Mouse (Mus musculus) hindbrain, embryonic 13.5 days (tissue): ENCODE data around the gene D10Jhu81e. TPM values are rescaled to one million over a fixed set of nuclear protein-coding genes. Genes with fewer than 3 reads are reported as not detected.

Experiments used
- ATAC-seq: fragments of 200-750 bp; cut with Nextera tagmentation; 2 replicates; pipeline ENCODE4 v1.8.0; 2017; ENCODE audit warnings: moderate TSS enrichment; ENCODE audit not compliant: low FRiP score
- H3K27ac ChIP-seq: fragments of 300-500 bp; sonication (generic); 2 replicates; pipeline ENCODE4 v1.5.1; 2015; ENCODE audit warnings: inconsistent platforms, mild to moderate bottlenecking, moderate library complexity
- H3K27me3 ChIP-seq: fragments of 300-500 bp; sonication (generic); 2 replicates; pipeline ENCODE4 v1.6.1; 2015; ENCODE audit warnings: mild to moderate bottlenecking, inconsistent platforms
- H3K36me3 ChIP-seq: fragments of 300-500 bp; sonication (generic); 2 replicates; pipeline ENCODE4 v1.6.1; 2015; ENCODE audit warnings: mild to moderate bottlenecking, inconsistent platforms
- H3K4me1 ChIP-seq: fragments of 300-500 bp; sonication (generic); replicated peaks from 2 replicates; pipeline ENCODE4 v1.6.1; 2015; ENCODE audit warnings: inconsistent platforms
- H3K4me2 ChIP-seq: fragments of 300-500 bp; sonication (generic); 2 replicates; pipeline ENCODE4 v1.6.1; 2015; ENCODE audit warnings: inconsistent platforms, mild to moderate bottlenecking, moderate library complexity
- H3K4me3 ChIP-seq: fragments of 300-500 bp; sonication (generic); 2 replicates; pipeline ENCODE4 v1.5.1; 2015; ENCODE audit warnings: mild to moderate bottlenecking, inconsistent platforms
- H3K9ac ChIP-seq: fragments of 300-500 bp; sonication (generic); 2 replicates; pipeline ENCODE4 v1.6.1; 2015; ENCODE audit warnings: mild to moderate bottlenecking, inconsistent platforms
- H3K9me3 ChIP-seq: fragments of 300-500 bp; sonication (generic); 2 replicates; pipeline ENCODE4 v1.6.1; 2016; ENCODE audit warnings: inconsistent platforms
- WGBS: fragments of 180-500 bp; shearing (Covaris S2); methylation state at CpG from one replicate; pipeline ENCODE4 v1.1.7; 2015; 5-methylcytosine and 5-hydroxymethylcytosine counted together
- polyA plus RNA-seq: library from polyadenylated mRNA; unstranded; fragments of >200 nt; fragmentation: Nextera tagmentation; extraction: Ambion mirVana; gene quantifications from 2 replicates; pipeline ENCODE4 v1.2.1, GENCODE M21; 2015

D10Jhu81e gene
- polyA plus RNA-seq, 1 experiment from 2014 or later = 20.3 TPM

GRCm38 (mm10) chr10:78160369-78161095 is 9.1 kb downstream of the D10Jhu81e start:
- 88% methylated on average over 16 of the region's 16 CpGs for WGBS
- Histone ChIP-seq H3K4me1 (peaks cover 9% of the 10 kb centered on the region), H3K27me3 (no peaks in the 10 kb centered on the region), H3K4me3 (no peak overlapping the region), H3K27ac (no peak overlapping the region), H3K9ac (no peak overlapping the region), H3K9me3 (no peaks in the 10 kb centered on the region), H3K4me2 (no peak overlapping the region), H3K36me3 (peaks cover 49% of the 10 kb centered on the region)
- peak; percentile 57 for ATAC-seq

GRCm38 (mm10) chr10:78159906-78160305 is 9.7 kb downstream of the D10Jhu81e start:
- Histone ChIP-seq H3K4me2 (peak overlapping the region; percentile 50), H3K36me3 (peaks cover 43% of the 10 kb centered on the region), H3K9me3 (no peaks in the 10 kb centered on the region), H3K27ac (no peak overlapping the region), H3K4me3 (no peak overlapping the region; the same call in 1 of the 2 replicates), H3K4me1 (peaks cover 9% of the 10 kb centered on the region), H3K27me3 (no peaks in the 10 kb centered on the region), H3K9ac (peak overlapping the region; percentile 58; the same call in 1 of the 2 replicates)
- ATAC-seq = peak; percentile 74
- WGBS = 4% methylated on average over 7 of the region's 7 CpGs

DNA sequence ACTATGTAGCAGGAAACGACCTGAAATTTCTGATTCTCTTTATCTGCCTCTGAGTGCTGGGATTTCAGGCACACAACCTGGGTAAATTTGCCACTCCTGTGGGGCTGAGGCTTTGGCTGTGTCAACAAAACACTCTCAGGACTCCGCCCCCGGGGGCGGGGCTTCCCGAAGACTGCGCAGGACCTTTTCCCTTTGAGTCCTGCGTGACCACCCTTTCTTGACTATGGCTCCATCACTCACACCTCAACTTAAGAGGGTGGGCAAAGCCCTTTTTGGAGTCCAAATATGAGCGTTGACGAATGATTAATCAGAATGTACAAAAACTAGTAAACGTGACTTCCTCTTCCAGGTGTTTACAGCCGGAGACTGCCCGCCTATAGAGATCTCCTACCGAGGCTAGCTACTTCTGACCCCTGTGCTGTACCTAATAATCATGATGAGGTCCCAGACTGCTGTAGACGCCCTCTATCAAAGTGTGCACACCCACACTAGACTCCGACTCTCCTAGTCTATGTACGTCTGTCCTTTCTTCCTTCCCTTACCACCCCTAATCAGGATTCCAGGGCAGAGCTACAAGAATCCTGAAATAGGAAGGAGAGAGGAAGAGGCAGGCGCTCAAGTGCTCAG is 10.2 kb downstream of the D10Jhu81e start:
- ATAC-seq = peak; percentile 19
- Histone ChIP-seq H3K4me1 (peaks cover 9% of the 10 kb centered on the region), H3K4me3 (no peak overlapping the region; the same call in 1 of the 2 replicates), H3K9ac (peak overlapping the region; percentile 58; the same call in 1 of the 2 replicates), H3K9me3 (no peaks in the 10 kb centered on the region), H3K27me3 (no peaks in the 10 kb centered on the region), H3K36me3 (peaks cover 37% of the 10 kb centered on the region), H3K4me2 (peak overlapping the region; percentile 50), H3K27ac (no peak overlapping the region)
- WGBS = 18% methylated on average over 17 of the region's 17 CpGs

DNA sequence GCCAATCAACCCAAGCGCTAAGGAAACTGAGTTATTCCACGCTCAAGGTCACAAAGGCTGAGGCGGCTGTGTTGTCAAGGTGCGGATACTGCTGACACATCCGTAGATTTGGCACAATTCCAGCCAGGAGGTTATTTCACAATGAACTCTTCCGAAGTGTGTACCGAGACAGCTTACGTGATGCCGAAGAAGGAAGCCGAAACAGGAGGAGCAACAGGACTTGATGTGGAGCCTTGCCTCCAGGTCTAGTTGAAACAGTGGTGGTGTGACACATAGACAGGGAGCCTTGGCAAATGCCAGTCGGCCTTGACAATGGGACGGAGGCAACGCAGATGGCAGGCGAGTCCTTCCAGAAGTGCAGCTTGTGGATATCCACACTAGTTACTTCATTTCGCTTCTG is 11.5 kb downstream of the D10Jhu81e start:
- H3K9me3 ChIP-seq = no peaks in the 10 kb centered on the region
- H3K4me1 ChIP-seq = peaks cover 9% of the 10 kb centered on the region
- 90% methylated on average over 15 of the region's 15 CpGs for WGBS
- ATAC-seq = no peak
- no peak overlapping the region for H3K4me3 ChIP-seq
- no peak overlapping the region for H3K4me2 ChIP-seq
- no peak overlapping the region for H3K9ac ChIP-seq
- peaks cover 27% of the 10 kb centered on the region for H3K36me3 ChIP-seq
- H3K27me3 ChIP-seq = no peaks in the 10 kb centered on the region
- no peak overlapping the region for H3K27ac ChIP-seq

- no peaks in the 10 kb centered on the region for H3K27me3 ChIP-seq
- no peak for ATAC-seq
- peaks cover 16% of the 10 kb centered on the region for H3K36me3 ChIP-seq
- no peak overlapping the region for H3K4me2 ChIP-seq
- H3K9me3 ChIP-seq = no peaks in the 10 kb centered on the region
- H3K4me1 ChIP-seq = peaks cover 9% of the 10 kb centered on the region
- no peak overlapping the region for H3K4me3 ChIP-seq
- 0 out of 2 replicates have a peak overlapping the region, but pooled peaks have one; percentile 13 for H3K9ac ChIP-seq
- no peak overlapping the region for H3K27ac ChIP-seq
- 79% methylated on average over 6 of the region's 6 CpGs for WGBS
These were observed 12.7 kb downstream of the D10Jhu81e start for GRCm38 (mm10) chr10:78156926-78157325.

GRCm38 (mm10) chr10:78148834-78149766 is 20.5 kb downstream of the D10Jhu81e start:
- no peaks in the 10 kb centered on the region for H3K4me1 ChIP-seq
- no peaks in the 10 kb centered on the region for H3K36me3 ChIP-seq
- ATAC-seq = no peak
- H3K9me3 ChIP-seq = no peaks in the 10 kb centered on the region
- no peak overlapping the region for H3K9ac ChIP-seq
- 74% methylated on average over 10 of the region's 10 CpGs for WGBS
- H3K4me2 ChIP-seq = no peak overlapping the region
- H3K4me3 ChIP-seq = no peak overlapping the region
- H3K27ac ChIP-seq = no peak overlapping the region
- no peaks in the 10 kb centered on the region for H3K27me3 ChIP-seq

DNA sequence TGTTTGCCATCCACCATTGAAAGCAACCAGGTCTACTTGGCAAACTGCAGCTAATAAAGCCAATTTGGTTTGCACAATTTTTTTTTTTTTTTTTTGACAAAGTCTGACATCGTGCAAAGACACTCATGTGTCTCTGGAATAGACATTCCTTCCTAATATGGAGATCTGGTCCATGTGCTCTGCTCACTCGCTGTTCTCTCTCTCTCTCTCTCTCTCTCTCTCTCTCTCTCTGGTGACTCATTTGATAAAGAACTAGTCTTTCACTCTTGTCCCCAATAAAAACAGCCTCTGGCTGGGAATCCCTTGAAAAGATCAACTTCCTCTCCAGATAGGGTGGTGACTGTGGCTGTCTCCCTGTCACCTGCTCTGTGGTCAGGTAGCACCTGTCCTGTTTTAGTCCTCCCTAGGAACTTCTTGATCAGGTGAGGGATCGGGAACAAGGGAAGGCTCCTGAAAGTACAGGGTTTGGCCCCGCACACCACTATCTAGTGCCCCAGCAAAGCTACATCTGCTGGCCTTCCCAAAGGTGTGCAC is 21.6 kb downstream of the D10Jhu81e start:
- WGBS = 86% methylated on average over 4 of the region's 4 CpGs
- Histone ChIP-seq H3K9ac (no peak overlapping the region), H3K27me3 (no peaks in the 10 kb centered on the region), H3K9me3 (no peaks in the 10 kb centered on the region), H3K4me1 (no peaks in the 10 kb centered on the region), H3K4me3 (no peak overlapping the region), H3K27ac (no peak overlapping the region), H3K4me2 (no peak overlapping the region), H3K36me3 (no peaks in the 10 kb centered on the region)
- no peak for ATAC-seq

DNA sequence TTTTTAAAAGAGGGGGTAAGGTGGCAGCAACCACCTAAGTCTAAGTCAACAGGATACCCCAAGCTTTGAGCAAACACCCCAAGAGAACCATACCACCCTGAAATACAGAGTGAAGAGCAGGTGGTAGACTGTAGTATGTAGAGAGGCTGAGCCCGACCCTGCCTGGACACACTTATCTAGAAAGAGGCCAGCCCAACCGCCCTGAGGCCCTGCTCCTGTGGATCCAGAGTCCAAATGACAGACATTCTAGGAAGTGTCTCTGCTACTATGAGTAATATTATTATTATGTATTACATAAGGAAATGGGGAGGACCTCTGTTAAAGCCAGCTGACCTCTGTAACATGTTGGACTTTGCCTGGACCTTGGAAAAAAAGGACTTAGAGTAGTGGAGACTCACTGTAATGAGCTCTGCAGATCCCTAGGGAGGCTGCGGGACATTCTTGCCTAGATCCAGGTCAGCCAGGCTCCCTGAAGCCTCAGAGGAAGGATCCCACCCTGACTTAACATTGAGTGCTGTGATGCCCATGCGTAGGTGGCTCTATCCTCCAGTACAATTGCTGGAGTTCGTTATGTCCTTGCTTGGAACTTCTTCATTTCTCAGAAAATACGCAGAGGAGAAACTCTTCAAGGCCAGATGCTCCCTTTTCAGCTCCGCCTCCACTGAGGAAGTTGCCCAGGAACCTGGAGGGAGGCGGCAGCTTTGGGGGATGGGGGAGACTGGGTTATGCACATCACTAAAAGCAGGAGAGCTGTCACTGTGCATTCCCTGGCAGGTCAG is 25.7 kb downstream of the D10Jhu81e start:
- Histone ChIP-seq H3K9ac (no peak overlapping the region), H3K36me3 (no peaks in the 10 kb centered on the region), H3K4me3 (no peak overlapping the region), H3K9me3 (no peaks in the 10 kb centered on the region), H3K4me2 (no peak overlapping the region), H3K27me3 (no peaks in the 10 kb centered on the region), H3K4me1 (no peaks in the 10 kb centered on the region), H3K27ac (no peak overlapping the region)
- 69% methylated on average over 8 of the region's 8 CpGs for WGBS
- ATAC-seq = no peak

- ATAC-seq = no peak
These were observed 28.7 kb downstream of the D10Jhu81e start for GRCm38 (mm10) chr10:78140843-78141242.

DNA sequence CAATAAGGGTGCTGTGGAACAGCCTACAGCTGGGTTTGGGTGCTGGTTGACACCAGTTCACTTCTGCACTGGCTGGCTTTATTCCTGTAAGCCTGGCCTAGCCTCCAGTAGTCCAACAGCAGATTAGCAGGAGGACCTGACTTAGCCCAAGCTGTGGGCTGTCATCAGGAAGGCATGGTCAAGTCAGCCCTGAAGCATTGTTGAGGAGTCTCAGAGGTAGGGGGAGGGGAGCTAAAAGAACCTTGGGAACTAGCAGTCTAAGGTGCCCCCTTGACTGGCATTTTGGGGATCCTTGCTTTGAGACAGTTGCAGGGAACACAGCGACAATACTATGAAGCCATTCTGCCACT is 29.4 kb downstream of the D10Jhu81e start:
- H3K27me3 ChIP-seq = no peaks in the 10 kb centered on the region
- WGBS = 92% methylated on average over 1 of the region's 1 CpGs
- ATAC-seq = no peak

More at GRCm38 (mm10) chr10:78140843-78141242, 28.7 kb downstream of the D10Jhu81e start:
- Histone ChIP-seq H3K36me3 (no peaks in the 10 kb centered on the region), H3K27me3 (no peaks in the 10 kb centered on the region), H3K9me3 (no peaks in the 10 kb centered on the region), H3K4me1 (no peaks in the 10 kb centered on the region), H3K9ac (no peak overlapping the region), H3K4me2 (no peak overlapping the region), H3K27ac (no peak overlapping the region), H3K4me3 (no peak overlapping the region)
- 82% methylated on average over 3 of the region's 3 CpGs for WGBS

GRCm38 (mm10) chr10:78139572-78140250 is 29.9 kb downstream of the D10Jhu81e start:
- H3K4me2 ChIP-seq = no peak overlapping the region
- no peak overlapping the region for H3K27ac ChIP-seq
- H3K4me3 ChIP-seq = no peak overlapping the region
- no peaks in the 10 kb centered on the region for H3K36me3 ChIP-seq
- no peaks in the 10 kb centered on the region for H3K9me3 ChIP-seq
- 72% methylated on average over 11 of the region's 11 CpGs for WGBS
- H3K9ac ChIP-seq = no peak overlapping the region
- ATAC-seq = no peak
- H3K27me3 ChIP-seq = no peaks in the 10 kb centered on the region
- peaks cover 9% of the 10 kb centered on the region for H3K4me1 ChIP-seq

More for the DNA sequence above, 29.4 kb downstream of the D10Jhu81e start:
- Histone ChIP-seq H3K4me2 (no peak overlapping the region), H3K27ac (no peak overlapping the region), H3K9me3 (no peaks in the 10 kb centered on the region), H3K36me3 (no peaks in the 10 kb centered on the region), H3K9ac (no peak overlapping the region), H3K4me3 (no peak overlapping the region), H3K4me1 (peaks cover 4% of the 10 kb centered on the region)
